In genomic region chr15:96551569-96552380, GRCm38 (mm10) we compare ENCODE assay signal across 8 mouse cellular contexts.
DNase-seq lines count a peak whose midpoint lies in the region; ATAC-seq and TF ChIP-seq lines count a peak whose summit lies in the region.

No protein-coding gene starts in this region.

- H3K36me3 ChIP-seq in hindbrain, postnatal 0 days (ENCODE audit: insufficient read depth, low read length), result no peaks in the 10 kb centered on the region

- no peaks in the 10 kb centered on the region for H3K4me1 ChIP-seq in hindbrain, postnatal 0 days (ENCODE audit: insufficient read depth, low read length)

- peak; percentile 95 for TF ChIP-seq CTCF in hindbrain, postnatal 0 days (IDR thresholded peaks at IDR 0.05; ENCODE audit: low read depth)

- H3K27ac ChIP-seq in hindbrain, postnatal 0 days, result no peak overlapping the region

- peak; percentile 62 to 69 for DNase-seq in right cerebral cortex, adult 2 months (ENCODE audit: low spot score in 2 of 2)
- no peak for DNase-seq in right cerebral cortex, postnatal 14 days
- peak; percentile 63 for DNase-seq in cerebellum, adult 8-10 months
- peak; percentile 79 for DNase-seq in forelimb bud, embryonic 11.5 days (ENCODE audit: low read depth, low spot score)
- peak; percentile 88 for DNase-seq in hindbrain, postnatal 0 days (ENCODE audit: low spot score)
- DNase-seq in left cerebral cortex, adult 18-20 months (ENCODE audit: low spot score in 2 of 2), result peak; percentile 54 to 60
- peak; percentile 56 to 69 for DNase-seq in spleen, postnatal 4 days (ENCODE audit: low spot score in 2 of 2)

- no peaks in the 10 kb centered on the region for H3K27me3 ChIP-seq in hindbrain, postnatal 0 days (ENCODE audit: insufficient read depth, low read length)

- 65% methylated on average over 9 of the region's 9 CpGs for WGBS in hindbrain, postnatal 0 days

- H3K4me2 ChIP-seq in hindbrain, postnatal 0 days (ENCODE audit: low read depth, low read length), result no peak overlapping the region

- no peaks in the 10 kb centered on the region for H3K9me3 ChIP-seq in hindbrain, postnatal 0 days (ENCODE audit: low read length)

- no peak overlapping the region for H3K9ac ChIP-seq in hindbrain, postnatal 0 days (replicated peaks; ENCODE audit: low read length)

- H3K4me3 ChIP-seq in hindbrain, postnatal 0 days (ENCODE audit: low read length), result no peak overlapping the region

- peak; percentile 65 for ATAC-seq in hindbrain, postnatal 0 days
- ATAC-seq in megakaryocyte, adult 5-6 weeks (ENCODE audit: poor library complexity, severe bottlenecking), result peak; percentile 100
